Mouse (Mus musculus) ES-Bruce4 (cell line): ENCODE measurements around the gene Pgbd1.

Experiments used
- CTCF ChIP-seq: IDR thresholded peaks from one replicate; pipeline ENCODE4 v1.8.1; 2011; ENCODE audit warnings: low read depth, low read length
- EP300 ChIP-seq: IDR thresholded peaks from 2 replicates; pipeline ENCODE4 v1.6.1; 2011; ENCODE audit warnings: low read depth, low read length; ENCODE audit not compliant: insufficient read depth
- POLR2A ChIP-seq: IDR thresholded peaks from one replicate; pipeline ENCODE4 v1.8.1; 2011; ENCODE audit warnings: low read length; ENCODE audit not compliant: insufficient read depth

- no peak for TF ChIP-seq CTCF
- no peak for TF ChIP-seq POLR2A
- no peak for TF ChIP-seq EP300
Measured at GRCm38 (mm10) chr13:21415266-21415665, 25.6 kb downstream of the Pgbd1 start.
